ENCODE assay signal across 31 mouse cellular contexts in the genomic region with DNA sequence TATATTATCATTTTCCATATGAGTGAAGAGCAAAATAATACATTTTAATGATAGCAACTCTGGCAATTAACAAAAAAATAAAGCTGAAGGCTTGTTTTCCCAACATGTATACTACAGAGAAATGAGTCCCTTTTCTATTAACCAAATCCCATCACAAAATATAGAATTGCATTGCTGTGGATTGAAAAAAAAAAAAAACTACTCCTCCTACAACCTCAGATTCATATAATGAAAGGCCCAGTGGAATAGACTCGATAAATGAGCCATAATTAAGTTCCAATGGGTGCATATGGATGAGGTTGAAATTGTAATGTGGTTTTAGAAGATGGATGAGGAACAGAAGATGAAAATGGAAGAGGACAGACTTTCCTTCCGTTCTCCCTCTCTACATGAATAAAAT.
"Had no signal": no experiment of that assay in that cellular context is flagged by ENCODE, and none has a peak within 500 bp of the region (broad histone marks: within the 10 kb centered on the region; RNA-seq: fewer than 3 reads in every experiment).

No protein-coding gene starts in this region.

- H3K27ac ChIP-seq: left cerebral cortex, adult 2 months; limb, embryonic 10.5 days; limb, embryonic 12.5 days; limb, embryonic 13.5 days; limb, embryonic 15.5 days; liver, embryonic 12.5 days; liver, embryonic 13.5 days; liver, embryonic 14.5 days; liver, embryonic 15.5 days; lung, embryonic 15.5 days; macrophage; midbrain, embryonic 10.5 days; midbrain, embryonic 12.5 days; midbrain, embryonic 13.5 days; midbrain, embryonic 15.5 days; neural tube, embryonic 12.5 days had no signal

- H3K27me3 ChIP-seq: limb, embryonic 12.5 days; limb, embryonic 13.5 days; limb, embryonic 15.5 days; liver, embryonic 12.5 days; liver, embryonic 13.5 days; liver, embryonic 15.5 days; lung, embryonic 15.5 days; megakaryocyte, embryonic 14.5 days; midbrain, embryonic 12.5 days; midbrain, embryonic 13.5 days; midbrain, embryonic 15.5 days; neural tube, embryonic 12.5 days had no signal

- ATAC-seq: liver, embryonic 12.5 days; liver, postnatal 0 days; midbrain, embryonic 13.5 days; midbrain, embryonic 15.5 days; midbrain, embryonic 16.5 days had no signal

- H3K4me3 ChIP-seq: left cerebral cortex, adult 2 months; limb, embryonic 10.5 days; limb, embryonic 12.5 days; limb, embryonic 13.5 days; limb, embryonic 15.5 days; liver, embryonic 12.5 days; liver, embryonic 13.5 days; liver, embryonic 15.5 days; lung, embryonic 15.5 days; megakaryocyte, embryonic 14.5 days; midbrain, embryonic 10.5 days; midbrain, embryonic 12.5 days; midbrain, embryonic 13.5 days; midbrain, embryonic 15.5 days; myocyte; neural tube, embryonic 12.5 days had no signal

- H3K9ac ChIP-seq: limb, embryonic 12.5 days; limb, embryonic 13.5 days; limb, embryonic 15.5 days; liver, embryonic 12.5 days; liver, embryonic 13.5 days; liver, embryonic 14.5 days; liver, embryonic 15.5 days; liver, postnatal 0 days; lung, embryonic 14.5 days; lung, embryonic 15.5 days; midbrain, embryonic 12.5 days; midbrain, embryonic 13.5 days; midbrain, embryonic 15.5 days; neural tube, embryonic 12.5 days had no signal

- DNase-seq: left cerebral cortex, postnatal 4 days; liver; liver, embryonic 13.5 days; liver, postnatal 0 days; lung, adult 18-20 months; lung, adult 2 months; lung, embryonic 14.5 days; lung, postnatal 14 days; lung, postnatal 36 days; lung, postnatal 4 days; midbrain, embryonic 14.5 days had no signal

- H3K9me3 ChIP-seq: limb, embryonic 10.5 days; limb, embryonic 12.5 days; limb, embryonic 13.5 days; limb, embryonic 15.5 days; liver, embryonic 12.5 days; liver, embryonic 13.5 days; liver, embryonic 15.5 days; lung, embryonic 15.5 days; megakaryocyte, embryonic 14.5 days; midbrain, embryonic 10.5 days; midbrain, embryonic 12.5 days; midbrain, embryonic 13.5 days; midbrain, embryonic 15.5 days; neural tube, embryonic 12.5 days had no signal

- H3K36me3 ChIP-seq: limb, embryonic 10.5 days; limb, embryonic 12.5 days; limb, embryonic 13.5 days; limb, embryonic 15.5 days; liver, embryonic 12.5 days; liver, embryonic 13.5 days; liver, embryonic 15.5 days; lung, embryonic 15.5 days; midbrain, embryonic 10.5 days; midbrain, embryonic 12.5 days; midbrain, embryonic 13.5 days; midbrain, embryonic 15.5 days; neural tube, embryonic 12.5 days had no signal

- H3K4me1 ChIP-seq: limb, embryonic 10.5 days; limb, embryonic 12.5 days; limb, embryonic 13.5 days; limb, embryonic 15.5 days; liver, embryonic 12.5 days; liver, embryonic 13.5 days; liver, embryonic 15.5 days; lung, embryonic 15.5 days; megakaryocyte, embryonic 14.5 days; midbrain, embryonic 10.5 days; midbrain, embryonic 12.5 days; midbrain, embryonic 13.5 days; midbrain, embryonic 15.5 days; neural tube, embryonic 12.5 days had no signal

- H3K4me2 ChIP-seq: limb, embryonic 12.5 days; limb, embryonic 13.5 days; limb, embryonic 15.5 days; liver, embryonic 11.5 days; liver, embryonic 12.5 days; liver, embryonic 13.5 days; liver, embryonic 15.5 days; lung, embryonic 14.5 days; lung, embryonic 15.5 days; midbrain, embryonic 11.5 days; midbrain, embryonic 12.5 days; midbrain, embryonic 13.5 days; midbrain, embryonic 15.5 days; neural tube, embryonic 12.5 days had no signal
